Mouse (Mus musculus) fat pad, adult 2 months (tissue): ENCODE data around the gene Thsd4.

Experiments
- DNase-seq: peaks from one replicate; pipeline ENCODE4 v3.0.0-alpha.2; 2011; ENCODE audit warnings: low read depth, low spot score; ENCODE audit errors: extremely low read depth

The Thsd4 gene

GRCm38 (mm10) chr9:60160855-60161254 is 361.0 kb downstream of the Thsd4 start:
- no peak for DNase-seq

GRCm38 (mm10) chr9:60160194-60160593 is 361.7 kb downstream of the Thsd4 start:
- DNase-seq, result no peak

GRCm38 (mm10) chr9:60152990-60153389 is 368.9 kb downstream of the Thsd4 start:
- no peak for DNase-seq

- no peak for DNase-seq
Observed at GRCm38 (mm10) chr9:60151897-60152627, 369.8 kb downstream of the Thsd4 start.

GRCm38 (mm10) chr9:60150511-60150910 is 371.3 kb downstream of the Thsd4 start:
- DNase-seq, result no peak

GRCm38 (mm10) chr9:60148988-60149387 is 372.9 kb downstream of the Thsd4 start:
- DNase-seq, result no peak

- DNase-seq, result no peak
Observed at GRCm38 (mm10) chr9:60147401-60147800, 374.4 kb downstream of the Thsd4 start.

- no peak for DNase-seq
Observed at GRCm38 (mm10) chr9:60143816-60144215, 378.0 kb downstream of the Thsd4 start.

- no peak for DNase-seq
Observed at GRCm38 (mm10) chr9:60141081-60141514, 380.7 kb downstream of the Thsd4 start.

- no peak for DNase-seq
Observed at GRCm38 (mm10) chr9:60140411-60140810, 381.4 kb downstream of the Thsd4 start.

- no peak for DNase-seq
Observed at GRCm38 (mm10) chr9:60139446-60139845, 382.4 kb downstream of the Thsd4 start.

GRCm38 (mm10) chr9:60129235-60129991 is 392.4 kb downstream of the Thsd4 start:
- DNase-seq, result no peak

GRCm38 (mm10) chr9:60126961-60127360 is 394.9 kb downstream of the Thsd4 start:
- no peak for DNase-seq

- no peak for DNase-seq
Observed at GRCm38 (mm10) chr9:60124102-60124501, 397.7 kb downstream of the Thsd4 start.

- DNase-seq, result no peak
Observed at GRCm38 (mm10) chr9:60123066-60123465, 398.8 kb downstream of the Thsd4 start.

GRCm38 (mm10) chr9:60119846-60120245 is 402.0 kb downstream of the Thsd4 start:
- no peak for DNase-seq

- no peak for DNase-seq
Observed at GRCm38 (mm10) chr9:60117831-60118230, 404.0 kb downstream of the Thsd4 start.

- no peak for DNase-seq
Observed at GRCm38 (mm10) chr9:60115711-60116247, 406.1 kb downstream of the Thsd4 start.

GRCm38 (mm10) chr9:60115306-60115705 is 406.5 kb downstream of the Thsd4 start:
- DNase-seq, result no peak

GRCm38 (mm10) chr9:60110200-60110599 is 411.6 kb downstream of the Thsd4 start:
- no peak for DNase-seq

GRCm38 (mm10) chr9:60106683-60107082 is 415.2 kb downstream of the Thsd4 start:
- no peak for DNase-seq

GRCm38 (mm10) chr9:60106106-60106505 is 415.7 kb downstream of the Thsd4 start:
- no peak for DNase-seq
